Mouse (Mus musculus) megakaryocyte progenitor cell, adult 5-6 weeks (primary cell): ENCODE measurements around the gene Wdr45. TPM values are rescaled to one million over a fixed set of nuclear protein-coding genes. Genes with fewer than 3 reads are reported as not detected.
"Not testable (repeated sequence)": the region's sequence is repeated elsewhere in the genome, so short reads cannot be mapped to it uniquely, and the experiment has no call there.

Experiments
- ATAC-seq: replicated peaks from 2 replicates; pipeline ENCODE4 v1.8.0; 2016; ENCODE audit warnings: mild to moderate bottlenecking, moderate TSS enrichment, inconsistent platforms; ENCODE audit not compliant: poor library complexity
- total RNA-seq, 2 experiments: library from RNA; stranded (forward) in 1 of 2; stranded (reverse) in 1 of 2; fragments of 157-497, 149-512 nt in 1 of 2; fragments of 200-1000 nt in 1 of 2; gene quantifications; 2 replicates each; pipeline versions ENCODE4 v1.2.3 to v1.2.4; 2015 to 2017

Gene Wdr45
- total RNA-seq (2015) (27.3 and 39.9 TPM in 2 replicates), total RNA-seq (2017) (18.4 and 21.7 TPM in 2 replicates)

DNA sequence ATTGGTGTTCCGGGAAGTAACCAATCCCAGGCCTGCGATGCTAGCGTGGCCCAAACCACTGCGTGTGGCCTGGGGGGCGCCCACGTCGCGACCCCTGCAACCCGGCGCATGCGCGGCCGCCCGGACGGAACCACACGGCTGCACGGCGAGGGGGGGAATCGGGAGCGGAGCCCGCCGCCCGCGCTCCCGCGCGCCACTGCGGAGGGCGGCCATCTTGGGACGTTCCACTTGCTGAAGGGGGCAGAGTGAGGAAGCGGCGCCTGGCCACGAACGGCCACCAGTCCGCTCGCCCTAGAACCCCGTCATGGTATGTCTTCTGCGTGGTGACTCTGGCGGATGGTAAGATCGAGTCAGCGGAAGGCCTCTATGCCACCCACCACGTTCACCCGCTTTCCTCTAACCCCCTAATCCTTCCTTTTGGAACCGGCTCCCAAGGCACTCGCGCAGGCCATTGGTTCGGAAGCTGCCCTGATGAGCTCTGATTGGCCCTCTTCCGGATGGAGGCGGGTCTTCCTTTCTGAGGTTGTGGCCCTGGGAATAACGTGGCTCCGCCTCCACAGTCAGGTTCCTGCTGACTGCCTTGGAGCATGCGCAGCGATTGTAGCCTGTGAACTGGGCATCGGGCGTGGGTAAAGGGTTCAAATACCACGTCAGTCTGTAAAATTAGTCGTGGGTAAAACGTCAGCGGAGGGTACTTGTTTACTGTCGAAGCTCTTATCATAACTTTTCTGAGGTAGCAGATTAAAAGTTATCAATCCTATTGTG lies at the start of gene Wdr45:
Gene Wdr45, plus strand, starts transcription at position 199 of the 765 bp plus-strand sequence.
- ATAC-seq = peak; percentile 97

- ATAC-seq = no peak
These were observed 49.3 kb upstream of the Wdr45 start for GRCm38 (mm10) chrX:7664791-7665190.

DNA sequence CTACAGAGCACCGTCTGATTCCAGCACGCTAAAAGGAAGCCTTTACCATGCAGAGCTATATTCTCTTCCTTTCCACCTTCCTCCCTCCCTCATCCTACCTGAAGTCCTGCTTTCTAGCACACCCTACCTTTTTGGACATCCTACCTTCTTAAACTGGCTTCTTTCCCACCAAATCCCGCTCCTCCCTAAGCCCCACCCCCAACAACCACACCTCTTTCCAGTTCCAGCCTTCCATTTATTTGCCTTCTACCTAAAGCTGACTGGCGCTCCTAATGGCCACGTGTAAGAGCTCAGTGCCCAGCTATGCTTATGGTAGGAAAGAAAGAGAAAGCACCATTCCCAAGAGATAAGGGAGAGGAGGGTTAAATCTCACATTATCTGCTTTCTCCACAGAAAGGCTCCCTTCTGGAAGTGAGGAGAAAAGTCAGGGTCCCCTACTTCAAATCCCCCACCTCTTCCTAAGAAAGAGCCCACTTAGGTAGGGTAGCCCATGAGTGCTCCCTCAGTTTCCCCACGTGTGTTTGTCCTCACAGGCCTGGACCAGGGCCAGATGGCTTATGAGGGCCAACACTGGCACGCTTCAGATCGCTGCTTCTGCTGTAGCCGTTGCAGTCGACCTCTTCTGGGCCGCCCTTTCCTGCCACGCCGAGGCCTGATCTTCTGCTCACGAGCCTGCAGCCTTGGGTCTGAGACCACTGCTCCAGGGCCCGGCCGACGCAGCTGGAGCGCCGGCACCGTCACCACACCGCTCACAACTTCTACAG lies 48.2 kb upstream of the Wdr45 start:
- ATAC-seq = no peak

- ATAC-seq = peak; percentile 41
These were observed 43.7 kb upstream of the Wdr45 start for GRCm38 (mm10) chrX:7670390-7670881.

DNA sequence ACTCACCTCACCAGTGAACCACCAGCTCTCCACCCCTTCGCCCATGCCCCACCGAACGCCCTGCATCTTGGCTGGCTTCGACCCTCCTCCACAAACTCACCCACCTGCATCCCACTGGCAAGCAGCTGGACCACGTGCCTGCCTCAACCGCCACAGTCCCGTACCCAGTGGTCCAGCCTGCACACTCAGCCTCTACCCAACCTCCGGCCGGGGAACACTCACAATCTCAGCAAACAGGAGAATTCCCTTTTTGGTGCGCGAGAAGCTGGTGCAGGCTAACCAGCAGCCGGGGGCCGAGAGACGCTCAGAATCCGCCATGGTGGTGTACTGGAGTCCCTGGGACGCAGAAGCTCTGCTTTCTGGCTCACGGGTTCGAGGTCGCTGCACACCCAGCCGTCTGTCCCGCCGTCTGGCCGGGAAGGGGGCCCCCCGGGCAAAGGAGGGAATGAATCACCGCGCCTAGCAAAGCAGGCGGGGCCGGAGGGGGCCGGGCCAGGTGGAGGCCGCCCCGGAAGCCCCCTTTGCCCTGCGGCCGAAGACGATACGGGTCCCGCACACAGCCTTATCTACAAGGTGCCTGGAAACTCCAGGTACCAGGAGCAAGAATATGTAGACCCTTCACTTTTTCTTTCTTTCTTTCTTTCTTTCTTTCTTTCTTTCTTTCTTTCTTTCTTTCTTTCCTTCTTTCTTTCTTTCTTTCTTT lies 43.1 kb upstream of the Wdr45 start, which contains the start of gene Plp2:
Gene Plp2, minus strand, starts transcription at position 470 of the 703 bp plus-strand sequence.
- ATAC-seq = peak; percentile 7; the same call in 1 of the 2 replicates

DNA sequence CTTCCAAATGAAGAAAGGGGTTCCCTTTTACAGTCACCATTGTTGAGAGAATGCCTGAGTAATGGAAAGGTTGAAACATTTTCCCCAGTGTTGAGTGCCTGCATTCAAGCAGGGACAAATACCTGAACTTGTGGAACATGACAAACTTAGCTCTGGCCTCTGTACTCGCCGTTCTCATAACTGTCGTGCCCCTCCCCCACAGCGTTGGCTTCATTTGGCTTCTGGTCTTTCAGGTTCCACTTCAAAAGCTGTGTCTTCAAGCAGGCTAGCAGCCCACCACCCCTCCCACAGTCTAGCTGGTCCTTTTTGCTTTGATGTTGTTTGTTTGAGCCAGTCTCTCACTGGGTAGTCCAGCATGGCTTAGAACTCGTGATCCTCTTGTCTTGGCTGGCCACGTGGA lies 41.4 kb upstream of the Wdr45 start:
- ATAC-seq = no peak

- peak; percentile 56 for ATAC-seq
These were observed 40.4 kb upstream of the Wdr45 start for GRCm38 (mm10) chrX:7673578-7674281.

DNA sequence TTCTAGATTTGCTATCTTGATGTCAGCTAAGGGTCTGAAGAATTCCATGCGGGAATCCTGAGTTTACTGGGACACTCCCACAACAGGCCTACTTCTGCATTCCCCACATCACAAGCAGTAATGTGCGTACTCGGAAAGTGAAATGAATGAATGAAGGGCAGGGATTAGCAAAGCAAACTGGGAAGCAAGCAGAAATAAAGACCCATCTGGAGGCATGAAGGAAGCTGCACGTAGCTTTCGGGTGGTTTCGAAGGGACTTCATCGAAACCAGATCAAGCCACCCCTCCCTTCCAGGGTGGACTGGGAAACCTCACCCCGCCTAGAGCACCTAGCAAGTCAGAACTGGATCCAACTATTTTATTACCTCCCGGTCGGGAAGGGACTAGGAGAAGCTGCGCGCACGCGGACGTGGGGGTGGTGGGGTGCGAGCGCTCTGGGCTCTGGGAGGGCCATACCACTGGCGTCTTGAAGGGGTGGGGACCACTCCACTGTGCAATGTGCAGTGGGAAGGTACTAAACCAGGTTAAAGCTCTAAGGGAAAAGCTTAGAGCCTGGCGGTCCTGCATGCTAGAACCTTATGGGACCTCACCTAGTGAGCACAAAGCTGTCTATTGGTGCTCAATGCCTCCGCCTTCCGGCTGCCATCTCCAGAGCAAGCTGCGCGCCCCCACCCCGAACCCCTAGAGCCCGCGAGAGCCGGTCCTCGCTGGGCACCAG lies 39.7 kb upstream of the Wdr45 start:
- peak; percentile 40 for ATAC-seq

- ATAC-seq = no peak
These were observed 39.1 kb upstream of the Wdr45 start for GRCm38 (mm10) chrX:7675001-7675380.

GRCm38 (mm10) chrX:7678986-7679385 lies 35.1 kb upstream of the Wdr45 start:
- no peak for ATAC-seq

DNA sequence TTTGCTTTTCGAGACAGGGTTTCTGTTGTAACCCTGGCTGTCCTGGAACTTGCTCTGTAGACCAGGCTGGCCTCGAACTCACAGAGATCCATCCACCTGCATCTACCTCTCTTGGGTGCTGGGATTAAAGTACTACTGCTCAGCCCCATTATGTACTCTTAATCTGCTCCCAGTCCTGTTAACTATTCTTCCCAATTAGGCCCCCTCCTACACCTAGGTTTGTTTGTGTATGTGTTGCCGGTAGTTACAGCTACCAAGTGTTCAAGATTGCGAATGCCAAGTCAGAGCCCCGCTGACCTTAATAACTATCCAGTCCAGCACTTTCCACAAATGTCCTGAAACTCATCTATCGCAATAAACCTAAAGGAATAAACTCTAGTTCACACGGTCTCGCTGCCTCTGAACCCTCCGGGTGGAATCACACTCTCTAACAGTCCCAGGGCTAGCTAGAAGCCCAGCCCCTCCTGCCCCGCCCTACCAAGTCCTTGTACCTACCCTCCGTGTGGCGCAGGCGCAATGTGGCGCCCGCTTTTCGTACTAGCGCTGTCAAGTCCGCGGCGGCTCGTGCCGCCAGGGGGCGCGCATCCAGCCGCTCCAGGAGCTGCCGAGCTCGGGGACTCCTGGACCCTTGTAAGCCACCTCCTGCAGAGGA lies 34.6 kb upstream of the Wdr45 start:
- peak; percentile 98 for ATAC-seq

- no peak for ATAC-seq
These were observed 34.1 kb upstream of the Wdr45 start for GRCm38 (mm10) chrX:7680057-7680412.

DNA sequence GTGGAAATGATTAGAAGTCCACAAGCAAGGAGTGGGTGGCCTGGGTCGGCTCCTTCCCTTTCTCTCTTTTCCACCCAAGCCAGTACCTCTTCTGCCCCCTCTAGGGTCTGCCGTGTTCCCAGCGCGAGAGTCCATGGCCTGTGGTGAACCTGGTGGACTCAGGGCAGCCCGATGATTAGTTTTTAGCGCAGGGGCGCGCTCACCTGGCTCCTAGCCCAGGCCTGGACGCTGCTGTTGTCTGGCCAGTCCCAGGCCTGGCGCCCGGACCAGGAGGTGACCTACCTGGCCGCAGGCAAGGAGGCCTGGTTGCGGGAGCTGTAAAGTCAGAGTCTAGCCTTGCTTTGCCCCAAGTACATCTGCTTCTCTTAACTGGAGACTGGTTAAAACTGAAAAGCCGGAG lies 33.3 kb upstream of the Wdr45 start, which contains the start of gene Magix:
Gene Magix, minus strand, starts transcription at position 388 of the 400 bp plus-strand sequence.
- no peak for ATAC-seq

DNA sequence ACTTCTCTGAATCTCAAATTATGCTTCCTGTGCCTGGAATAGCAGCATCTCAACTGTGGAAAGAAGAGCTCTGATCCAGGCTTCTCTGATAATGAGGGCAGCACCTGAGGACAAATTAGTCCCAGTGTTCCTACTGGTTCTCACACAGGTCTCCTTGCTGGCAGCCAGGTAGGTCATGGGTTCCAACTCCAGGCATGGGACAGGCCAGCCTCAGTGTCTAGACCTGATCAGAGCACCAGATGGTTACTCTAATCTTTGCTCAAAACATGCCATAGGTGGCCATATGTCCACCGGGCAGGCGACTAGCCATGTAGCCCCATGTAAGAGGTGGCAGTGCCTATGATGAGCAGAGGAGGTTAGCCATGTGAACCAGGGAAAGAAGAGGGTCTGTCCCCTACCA lies 25.8 kb upstream of the Wdr45 start:
- ATAC-seq = no peak

GRCm38 (mm10) chrX:7690486-7690885 lies 23.6 kb upstream of the Wdr45 start:
- no peak for ATAC-seq

GRCm38 (mm10) chrX:7692862-7693261 lies 21.3 kb upstream of the Wdr45 start:
- peak; percentile 53 for ATAC-seq

DNA sequence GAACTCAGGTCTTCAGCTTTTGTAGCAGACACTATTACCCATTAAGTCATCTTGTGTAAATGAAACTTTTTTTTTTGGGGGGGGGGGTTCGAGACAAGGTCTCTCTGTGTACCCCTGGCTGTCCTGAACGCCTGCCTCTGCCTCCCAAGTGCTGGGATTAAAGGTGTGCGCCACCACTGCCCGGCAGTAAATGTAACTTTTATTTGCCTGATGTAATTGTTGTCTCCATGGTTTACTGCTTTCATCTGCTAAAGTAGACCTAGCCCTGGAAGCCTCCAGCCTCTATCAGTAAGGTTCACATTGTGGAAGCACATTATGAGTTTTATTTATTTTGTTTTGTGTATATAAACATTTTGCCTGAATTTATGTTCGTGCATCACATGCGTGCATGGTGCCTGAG lies 17.6 kb upstream of the Wdr45 start:
- ATAC-seq = no peak

DNA sequence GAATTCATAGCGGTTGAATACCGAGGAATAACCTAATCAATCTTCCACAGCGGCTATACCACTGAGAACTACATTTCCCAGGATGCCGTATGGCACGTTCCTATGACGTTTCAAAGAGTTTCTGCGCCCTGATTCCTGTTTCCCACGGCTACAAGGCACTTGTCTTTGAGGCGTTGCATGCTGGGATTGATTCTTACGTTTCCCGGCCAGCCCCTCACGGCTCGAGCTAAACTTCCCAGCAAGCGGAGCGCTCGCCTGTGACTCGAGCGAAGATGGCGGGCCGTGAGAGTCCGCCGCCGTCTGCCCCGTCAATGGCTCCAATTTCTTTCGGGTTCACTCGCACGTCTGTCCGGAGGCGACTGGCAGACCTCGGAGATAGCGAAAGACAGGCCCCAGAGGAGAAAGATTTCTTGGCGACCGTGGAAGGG lies 17.2 kb upstream of the Wdr45 start, which contains the start of gene Gpkow:
Gene Gpkow, plus strand, starts transcription at position 178 of the 428 bp plus-strand sequence.
- peak; percentile 100 for ATAC-seq

DNA sequence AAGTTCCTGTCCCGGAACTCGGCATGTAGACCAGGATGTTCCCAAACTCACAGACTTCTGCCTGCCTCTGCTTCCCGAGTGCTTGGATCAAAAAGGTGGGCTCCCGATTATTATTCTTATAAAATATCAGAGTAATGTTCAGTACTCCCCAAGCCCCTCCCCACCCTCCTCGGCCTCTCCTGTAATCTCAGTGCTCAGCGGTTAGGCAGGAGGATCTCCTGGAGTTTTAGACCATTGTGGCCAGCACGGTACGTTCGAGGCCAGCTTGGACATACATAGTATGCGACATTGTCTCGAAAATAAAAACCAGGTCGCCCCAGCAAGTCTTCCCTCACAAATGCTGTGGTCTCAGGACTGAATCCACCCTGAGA lies 384 bp upstream of the Wdr45 start:
- not testable (repeated sequence) for ATAC-seq
